9 mouse cellular contexts compared by ENCODE assay signal in genomic region chr19:55941253-55942125, GRCm38 (mm10).
DNase-seq lines count a peak whose midpoint lies in the region; ATAC-seq lines count a peak whose summit lies in the region.
"Had no signal": no experiment of that assay in that cellular context is flagged by ENCODE, and none has a peak within 500 bp of the region (broad histone marks: within the 10 kb centered on the region; RNA-seq: fewer than 3 reads in every experiment).

No protein-coding gene starts in this region.

- H3K4me3 ChIP-seq in embryonic facial prominence, embryonic 15.5 days (replicated peaks): no peak overlapping the region
- H3K4me3 ChIP-seq in limb, embryonic 11.5 days (ENCODE audit: low read depth, low read length): no peak overlapping the region
- no peak overlapping the region for H3K4me3 ChIP-seq in stomach, embryonic 16.5 days (replicated peaks; ENCODE audit: low read length)

- peak overlapping the region; percentile 58 for H3K27ac ChIP-seq in embryonic facial prominence, embryonic 15.5 days (replicated peaks)
- peak overlapping the region; percentile 48 for H3K27ac ChIP-seq in limb, embryonic 11.5 days (replicated peaks; ENCODE audit: low read depth, low read length)
- peak overlapping the region; percentile 18; the same call in 1 of the 2 replicates for H3K27ac ChIP-seq in stomach, embryonic 16.5 days (ENCODE audit: low read length)

- H3K9me3 ChIP-seq in embryonic facial prominence, embryonic 15.5 days (replicated peaks): no peaks in the 10 kb centered on the region
- no peaks in the 10 kb centered on the region for H3K9me3 ChIP-seq in limb, embryonic 11.5 days (ENCODE audit: control insufficient read depth, low read length)
- no peaks in the 10 kb centered on the region for H3K9me3 ChIP-seq in stomach, embryonic 16.5 days (replicated peaks; ENCODE audit: control insufficient read depth, low read length)

- no peak overlapping the region for H3K9ac ChIP-seq in embryonic facial prominence, embryonic 15.5 days
- H3K9ac ChIP-seq in limb, embryonic 11.5 days (ENCODE audit: low read length): no peak overlapping the region
- H3K9ac ChIP-seq in stomach, embryonic 16.5 days (ENCODE audit: low read length): no peak overlapping the region

- H3K4me1 ChIP-seq in embryonic facial prominence, embryonic 15.5 days: peaks cover 16% of the 10 kb centered on the region
- peaks cover 14% of the 10 kb centered on the region for H3K4me1 ChIP-seq in limb, embryonic 11.5 days (ENCODE audit: control insufficient read depth, insufficient read depth, low read length)
- H3K4me1 ChIP-seq in stomach, embryonic 16.5 days (ENCODE audit: control insufficient read depth, insufficient read depth, low read length): peaks cover 13% of the 10 kb centered on the region

- H3K36me3 ChIP-seq in embryonic facial prominence, embryonic 15.5 days: no peaks in the 10 kb centered on the region
- no peaks in the 10 kb centered on the region for H3K36me3 ChIP-seq in limb, embryonic 11.5 days (ENCODE audit: control insufficient read depth, insufficient read depth, low read length)
- no peaks in the 10 kb centered on the region for H3K36me3 ChIP-seq in stomach, embryonic 16.5 days (ENCODE audit: control insufficient read depth, insufficient read depth, low read length)

- no peaks in the 10 kb centered on the region for H3K27me3 ChIP-seq in embryonic facial prominence, embryonic 15.5 days
- H3K27me3 ChIP-seq in limb, embryonic 11.5 days (ENCODE audit: control insufficient read depth, insufficient read depth, low read length): 0 out of 2 replicates have a peak, but pooled peaks cover 3% of the 10 kb centered on the region
- H3K27me3 ChIP-seq in stomach, embryonic 16.5 days (ENCODE audit: control insufficient read depth, insufficient read depth, low read length): no peaks in the 10 kb centered on the region

- H3K4me2 ChIP-seq in embryonic facial prominence, embryonic 15.5 days (replicated peaks): no peak overlapping the region
- H3K4me2 ChIP-seq in limb, embryonic 11.5 days (ENCODE audit: low read depth, severe bottlenecking): peak overlapping the region; percentile 26; the same call in 1 of the 2 replicates
- peak overlapping the region; percentile 4; the same call in 1 of the 2 replicates for H3K4me2 ChIP-seq in stomach, embryonic 16.5 days (ENCODE audit: low read depth, low read length)

- ATAC-seq in embryonic facial prominence, embryonic 15.5 days (ENCODE audit: insufficient number of reproducible peaks, low FRiP score, low TSS enrichment, low read depth): no peak
- ATAC-seq in limb, embryonic 11.5 days (ENCODE audit: insufficient number of reproducible peaks, low FRiP score, low TSS enrichment, low read depth): peak; percentile 65; the same call in 1 of the 2 replicates
- ATAC-seq in stomach, embryonic 16.5 days (ENCODE audit: insufficient read depth, low FRiP score): peak; percentile 69
- ATAC-seq: lung, postnatal 0 days had no signal

- 52% methylated on average over 16 of the region's 16 CpGs for WGBS in embryonic facial prominence, embryonic 15.5 days
- 36% methylated on average over 16 of the region's 16 CpGs for WGBS in limb, embryonic 11.5 days
- WGBS in stomach, embryonic 16.5 days: 68% methylated on average over 16 of the region's 16 CpGs

- DNase-seq in retina, postnatal 1 day: peak; percentile 36
- DNase-seq in retina, embryonic 14.5 days (ENCODE audit: low spot score): no peak
- DNase-seq in limb, embryonic 11.5 days (ENCODE audit: low spot score): peak; percentile 58
- no peak for DNase-seq in urinary bladder, postnatal 36 days (ENCODE audit: low spot score in 2 of 2)
- no peak for DNase-seq in thymus, postnatal 0 days (ENCODE audit: low spot score)
- DNase-seq: gastrocnemius, postnatal 25 days had no signal

Comparison
In these comparisons a context has a peak if more than half of its experiments do, and no peak if none do; other contexts are left out.
1. DNase-seq: peak in retina, postnatal 1 day (single experiment) and limb, embryonic 11.5 days (single experiment); none in retina, embryonic 14.5 days (single experiment), urinary bladder, postnatal 36 days (0 of 2) and thymus, postnatal 0 days (single experiment).
2. Peak in every context shown above with its lines, with median percentiles within 50 percentile points of each other: H3K27ac ChIP-seq.